Mouse (Mus musculus) heart, embryonic 11.5 days (tissue): Measurements from ENCODE around the gene Ss18l2. TPM values are rescaled to one million over a fixed set of nuclear protein-coding genes. Genes with fewer than 3 reads are reported as not detected.

Experiments used
- ATAC-seq: fragments of 200-750 bp; cut with Nextera tagmentation; replicated peaks from 2 replicates; pipeline ENCODE4 v1.8.0; 2017; ENCODE audit warnings: moderate library complexity; ENCODE audit not compliant: insufficient number of reproducible peaks, low FRiP score, low TSS enrichment
- H3K27ac ChIP-seq: fragments of 300-500 bp; sonication (generic); 2 replicates; pipeline ENCODE4 v1.5.1; 2014; ENCODE audit warnings: mild to moderate bottlenecking, low read depth, low read length
- H3K27me3 ChIP-seq: fragments of 300-500 bp; sonication (generic); 2 replicates; pipeline ENCODE4 v1.6.1; 2014; ENCODE audit warnings: mild to moderate bottlenecking, low read length, mixed read lengths; ENCODE audit not compliant: control insufficient read depth, insufficient read depth
- H3K36me3 ChIP-seq: fragments of 300-500 bp; sonication (generic); 2 replicates; pipeline ENCODE4 v1.6.1; 2014; ENCODE audit warnings: mild to moderate bottlenecking, low read length, moderate library complexity, mixed read lengths; ENCODE audit not compliant: control insufficient read depth, insufficient read depth
- H3K4me1 ChIP-seq: fragments of 300-500 bp; sonication (generic); 2 replicates; pipeline ENCODE4 v1.6.1; 2014; ENCODE audit warnings: low read length; ENCODE audit not compliant: control insufficient read depth, insufficient read depth
- H3K4me2 ChIP-seq: fragments of 300-500 bp; sonication (generic); 2 replicates; pipeline ENCODE4 v1.6.1; 2014; ENCODE audit warnings: mild to moderate bottlenecking, moderate library complexity
- H3K4me3 ChIP-seq: fragments of 300-500 bp; sonication (generic); 2 replicates; pipeline ENCODE4 v1.5.1; 2014; ENCODE audit warnings: low read depth, low read length
- H3K9ac ChIP-seq: fragments of 300-500 bp; sonication (generic); 2 replicates; pipeline ENCODE4 v1.6.1; 2014; ENCODE audit warnings: mild to moderate bottlenecking, low read depth, low read length, moderate library complexity
- H3K9me3 ChIP-seq: fragments of 300-500 bp; sonication (generic); replicated peaks from 2 replicates; pipeline ENCODE4 v1.6.1; 2016; ENCODE audit warnings: low read length; ENCODE audit not compliant: control insufficient read depth
- WGBS: fragments of 180-500 bp; shearing (Covaris S2); extraction: QIAGEN DNeasy Blood & Tissue Kit; methylation state at CpG from one replicate; pipeline ENCODE4 v1.1.7; 2014; ENCODE audit not compliant: insufficient replicate concordance; 5-methylcytosine and 5-hydroxymethylcytosine counted together
- polyA plus RNA-seq: library from polyadenylated mRNA; unstranded; fragments of >200 nt; fragmentation: Nextera tagmentation; extraction: Ambion mirVana; gene quantifications from 2 replicates; pipeline ENCODE4 v1.2.1, GENCODE M21; 2014

Ss18l2 gene
- polyA plus RNA-seq, 1 experiment from 2014 or later, result 153 TPM

DNA sequence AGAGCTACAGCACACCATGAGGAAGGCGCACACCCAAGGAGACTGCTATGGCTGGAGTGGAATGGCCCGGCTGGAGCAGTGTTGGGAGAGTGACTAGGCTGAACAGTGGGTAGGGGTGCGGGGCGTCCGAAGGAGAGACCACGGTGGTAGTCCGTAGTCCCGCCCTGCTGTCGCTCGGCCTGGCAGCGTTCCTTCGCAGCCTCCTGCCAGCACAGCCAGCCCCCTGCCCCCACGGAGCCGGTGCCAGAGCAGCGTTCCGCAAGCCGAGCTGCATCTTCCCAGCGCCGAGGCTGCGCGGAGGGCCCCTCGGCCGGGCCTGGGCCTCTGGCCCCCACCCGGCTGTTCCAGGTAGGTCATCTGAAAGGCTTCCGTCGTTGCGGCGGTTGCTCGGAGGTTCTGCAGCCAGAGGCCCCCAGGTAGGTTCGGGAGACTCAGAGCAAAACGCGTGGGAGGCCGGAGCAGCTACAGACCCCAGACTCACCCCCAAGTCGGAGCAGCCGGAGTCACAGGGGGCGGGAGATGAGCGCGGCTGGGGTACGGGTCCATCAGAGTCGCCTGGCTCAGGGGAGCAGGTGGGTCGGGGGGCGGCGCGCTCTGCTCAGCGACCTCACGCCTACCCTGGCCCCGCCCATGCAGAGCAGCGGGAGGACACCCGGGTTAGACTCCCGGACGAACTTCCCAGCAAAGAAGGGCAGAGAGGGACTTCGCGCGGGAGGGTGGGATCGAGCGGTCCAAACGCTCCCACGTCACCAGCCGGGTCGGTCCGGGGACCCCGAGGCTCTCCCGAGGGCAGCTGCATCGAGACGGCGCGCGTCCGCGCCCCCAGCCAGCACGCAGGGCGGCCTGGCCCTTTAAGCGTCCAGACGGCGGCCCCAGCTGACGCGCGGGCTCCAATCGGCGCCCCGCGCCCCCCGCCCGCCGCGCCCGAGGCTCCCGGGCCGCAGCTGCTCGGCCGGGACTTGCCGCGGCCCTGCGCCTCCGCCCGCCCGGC lies 49.3 kb downstream of the Ss18l2 start, which contains the start of gene Zfp651:
Zfp651 (plus strand) TSS at position 240 of the 991 bp plus-strand sequence.
- Histone ChIP-seq H3K27ac (peak within 1 kb of the TSS; percentile 93), H3K9me3 (no peaks in the 10 kb centered on the region), H3K4me2 (peak within 1 kb of the TSS; percentile 95), H3K4me3 (peak within 1 kb of the TSS; percentile 84), H3K9ac (peak within 1 kb of the TSS; percentile 92), H3K36me3 (peaks cover 23% of the 10 kb centered on the region), H3K27me3 (no peaks in the 10 kb centered on the region; the same call in 1 of the 2 replicates), H3K4me1 (peaks cover 30% of the 10 kb centered on the region)
- under 1% methylated on average over 87 of the region's 97 CpGs for WGBS
- ATAC-seq, result peak; percentile 61

DNA sequence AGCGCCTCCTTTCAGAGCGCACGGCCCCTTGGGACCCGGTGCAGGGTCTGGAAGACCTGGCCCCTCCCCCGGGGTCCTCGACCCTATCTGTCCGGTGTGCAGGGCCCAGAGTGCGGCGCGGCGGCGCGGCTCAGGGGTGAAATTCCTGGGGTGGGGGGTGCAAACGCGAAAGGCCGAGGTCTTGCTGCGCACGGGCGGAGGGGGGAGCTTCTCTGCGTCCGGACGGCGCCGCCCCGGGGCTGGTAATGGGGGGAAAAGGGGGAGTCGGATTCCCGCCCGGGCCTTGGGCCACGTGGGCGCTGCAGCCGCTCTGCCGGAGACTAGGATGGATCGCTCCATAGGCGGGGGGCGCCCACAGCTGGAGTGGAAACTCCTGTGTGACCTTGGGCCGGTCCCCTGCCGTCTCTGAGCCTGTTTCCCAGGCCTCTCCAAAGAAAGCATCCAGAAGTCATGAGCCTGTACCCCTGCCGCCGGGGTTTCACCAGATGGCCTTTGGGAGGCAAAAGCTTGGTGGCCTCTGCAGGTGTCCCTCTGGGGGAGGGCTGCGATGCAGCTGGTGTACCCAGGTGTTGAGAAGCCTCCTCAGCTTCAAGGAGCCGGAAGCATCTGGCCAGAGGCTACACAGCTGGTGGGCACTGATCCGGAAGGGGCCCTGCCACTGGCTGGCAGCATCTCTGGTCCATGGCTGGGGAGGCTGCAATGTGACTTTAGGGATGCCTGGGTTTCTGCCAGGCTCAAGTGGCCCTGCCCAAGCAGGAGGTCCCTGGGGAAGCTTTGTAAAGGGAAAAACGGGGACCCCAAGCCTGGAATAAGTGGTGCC lies 50.4 kb downstream of the Ss18l2 start:
- peak overlapping the region; percentile 92 for H3K9ac ChIP-seq
- peak overlapping the region; percentile 95 for H3K4me2 ChIP-seq
- H3K27me3 ChIP-seq, result no peaks in the 10 kb centered on the region; the same call in 1 of the 2 replicates
- H3K4me3 ChIP-seq, result peak overlapping the region; percentile 84
- peak; percentile 62 for ATAC-seq
- peaks cover 19% of the 10 kb centered on the region for H3K36me3 ChIP-seq
- peaks cover 30% of the 10 kb centered on the region for H3K4me1 ChIP-seq
- 2% methylated on average over 41 of the region's 43 CpGs for WGBS
- peak overlapping the region; percentile 93 for H3K27ac ChIP-seq
- no peaks in the 10 kb centered on the region for H3K9me3 ChIP-seq

DNA sequence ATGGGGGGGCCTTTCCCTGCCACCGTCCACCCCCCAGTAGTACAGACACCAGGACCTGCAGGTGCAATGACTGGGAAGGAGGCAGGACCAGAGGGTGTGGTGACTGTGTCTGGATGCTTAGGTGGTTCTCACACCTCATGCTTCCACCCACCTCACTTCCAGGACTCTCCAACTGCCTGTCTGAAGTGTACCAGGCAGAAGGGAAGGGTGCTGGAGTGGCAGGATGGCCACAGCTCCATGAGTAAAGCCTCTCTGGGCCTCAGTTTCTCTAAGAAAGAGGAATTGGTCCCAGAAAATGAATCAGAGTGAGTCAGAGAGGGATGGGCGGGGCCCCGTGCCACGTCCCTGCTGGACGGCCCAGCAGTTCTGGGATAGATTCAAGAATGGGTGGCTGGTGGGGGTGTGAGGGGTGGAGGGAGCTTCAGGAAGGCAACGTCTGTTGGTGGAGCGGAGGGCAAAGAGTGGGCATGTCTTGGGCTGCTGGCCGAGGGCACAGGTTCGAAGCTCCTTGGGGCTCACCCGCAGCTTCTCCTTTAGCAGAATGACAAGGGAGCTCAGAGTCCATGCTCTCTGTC lies 51.0 kb downstream of the Ss18l2 start:
- no peak overlapping the region for H3K9ac ChIP-seq
- no peak for ATAC-seq
- 72% methylated on average over 10 of the region's 10 CpGs for WGBS
- H3K27me3 ChIP-seq, result no peaks in the 10 kb centered on the region; the same call in 1 of the 2 replicates
- H3K36me3 ChIP-seq, result peaks cover 22% of the 10 kb centered on the region
- H3K4me3 ChIP-seq, result peak overlapping the region; percentile 84
- no peaks in the 10 kb centered on the region for H3K9me3 ChIP-seq
- H3K4me1 ChIP-seq, result peaks cover 30% of the 10 kb centered on the region
- H3K27ac ChIP-seq, result no peak overlapping the region
- H3K4me2 ChIP-seq, result peak overlapping the region; percentile 95

DNA sequence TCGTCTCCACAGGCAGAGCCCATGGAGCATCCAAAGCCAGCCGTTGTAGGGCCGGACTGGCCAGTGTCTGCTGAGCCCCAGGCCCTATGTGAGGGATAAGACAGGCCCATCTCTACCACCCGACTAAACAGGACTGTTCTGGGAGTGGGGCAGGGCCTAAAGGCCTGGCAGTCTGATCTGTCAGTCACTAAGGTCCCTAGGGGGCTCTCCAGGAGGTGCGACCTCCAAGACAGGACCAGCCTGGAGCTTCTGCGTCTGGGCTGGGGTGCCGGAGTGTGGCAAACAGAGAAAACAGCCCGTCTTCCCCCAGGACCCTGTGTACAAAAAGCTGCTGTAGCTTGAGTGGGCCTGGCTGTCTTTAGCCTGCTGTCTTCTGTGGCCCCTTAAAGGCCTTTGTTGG lies 51.7 kb downstream of the Ss18l2 start:
- Histone ChIP-seq H3K4me3 (no peak overlapping the region), H3K9ac (no peak overlapping the region), H3K27ac (no peak overlapping the region), H3K4me2 (no peak overlapping the region), H3K27me3 (no peaks in the 10 kb centered on the region; the same call in 1 of the 2 replicates), H3K9me3 (no peaks in the 10 kb centered on the region), H3K36me3 (peaks cover 24% of the 10 kb centered on the region), H3K4me1 (peaks cover 30% of the 10 kb centered on the region)
- ATAC-seq, result no peak
- WGBS, result 66% methylated on average over 8 of the region's 8 CpGs

DNA sequence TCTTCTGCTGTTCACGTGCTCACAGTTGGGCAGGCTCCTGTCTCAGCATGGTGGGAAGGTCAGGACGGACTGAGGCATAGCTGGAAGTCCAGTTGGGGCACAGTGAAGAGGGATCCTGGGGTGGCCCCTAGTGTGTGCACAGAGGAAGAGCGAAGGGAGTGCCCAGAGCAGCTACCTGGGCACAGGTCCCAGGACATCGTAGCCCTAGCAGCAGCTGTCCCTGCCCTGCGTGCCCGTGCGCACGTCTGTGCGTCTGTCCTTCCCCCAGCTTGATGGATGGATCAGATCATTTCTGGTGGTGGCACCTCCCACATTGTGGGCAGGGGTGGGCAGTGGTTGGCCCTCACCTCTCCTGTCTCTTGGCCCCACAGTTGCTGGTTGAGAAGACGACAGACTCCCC lies 52.1 kb downstream of the Ss18l2 start:
- WGBS, result 84% methylated on average over 10 of the region's 10 CpGs
- no peaks in the 10 kb centered on the region; the same call in 1 of the 2 replicates for H3K27me3 ChIP-seq
- no peak overlapping the region for H3K4me3 ChIP-seq
- ATAC-seq, result no peak
- H3K4me1 ChIP-seq, result peaks cover 30% of the 10 kb centered on the region
- H3K9me3 ChIP-seq, result no peaks in the 10 kb centered on the region
- H3K36me3 ChIP-seq, result peaks cover 24% of the 10 kb centered on the region
- no peak overlapping the region for H3K27ac ChIP-seq
- no peak overlapping the region for H3K4me2 ChIP-seq
- no peak overlapping the region for H3K9ac ChIP-seq

DNA sequence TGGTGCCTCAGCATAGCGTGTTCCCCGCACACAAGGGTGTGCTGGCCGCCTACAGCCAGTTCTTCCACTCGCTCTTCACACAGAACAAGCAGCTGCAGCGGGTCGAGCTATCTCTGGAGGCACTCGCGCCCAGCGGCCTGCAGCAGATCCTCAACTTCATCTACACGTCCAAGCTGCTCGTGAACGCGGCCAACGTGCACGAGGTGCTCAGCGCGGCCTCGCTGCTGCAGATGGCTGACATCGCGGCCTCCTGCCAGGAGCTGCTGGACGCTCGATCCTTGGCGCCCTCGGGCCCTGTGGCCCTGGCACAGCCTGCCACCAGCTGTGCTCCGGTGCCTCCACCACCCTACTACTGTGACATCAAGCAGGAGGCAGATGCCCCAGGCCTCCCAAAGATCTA lies 52.6 kb downstream of the Ss18l2 start:
- H3K4me3 ChIP-seq, result no peak overlapping the region
- no peak overlapping the region for H3K9ac ChIP-seq
- H3K36me3 ChIP-seq, result peaks cover 24% of the 10 kb centered on the region
- WGBS, result 85% methylated on average over 25 of the region's 25 CpGs
- H3K27ac ChIP-seq, result no peak overlapping the region
- no peak for ATAC-seq
- no peak overlapping the region for H3K4me2 ChIP-seq
- no peaks in the 10 kb centered on the region for H3K9me3 ChIP-seq
- no peaks in the 10 kb centered on the region; the same call in 1 of the 2 replicates for H3K27me3 ChIP-seq
- H3K4me1 ChIP-seq, result peaks cover 28% of the 10 kb centered on the region

Other genes starting within 250 kb of the Ss18l2 start
- gene Cck, start 214.6 kb upstream of the Ss18l2 start, polyA plus RNA-seq, result 3.4 TPM in 2 replicates
- not detected in 2 replicates for gene Lyzl4, start 68.2 kb upstream of the Ss18l2 start, polyA plus RNA-seq
- gene Vipr1, start 67.6 kb upstream of the Ss18l2 start, polyA plus RNA-seq, result 0.17 TPM in 1 of 2 replicates, not detected in the other
- gene Sec22c, start 4.8 kb upstream of the Ss18l2 start, polyA plus RNA-seq, result 4.3 and 4.8 TPM in 2 replicates
- gene Nktr, start 8.8 kb downstream of the Ss18l2 start, polyA plus RNA-seq, result 46.8 and 64.6 TPM in 2 replicates
- 7.1 and 7.8 TPM in 2 replicates for gene Zfp651, start 49.0 kb downstream of the Ss18l2 start, polyA plus RNA-seq
- gene Klhl40, start 67.3 kb downstream of the Ss18l2 start, polyA plus RNA-seq, result 0.59 and 0.84 TPM in 2 replicates
- gene Hhatl, start 82.2 kb downstream of the Ss18l2 start, polyA plus RNA-seq, result 3.6 and 4.8 TPM in 2 replicates
- gene Ccdc13, start 129.1 kb downstream of the Ss18l2 start, polyA plus RNA-seq, result 0.23 TPM in 1 of 2 replicates, not detected in the other
- gene Higd1a, start 148.0 kb downstream of the Ss18l2 start, polyA plus RNA-seq, result 241 and 243 TPM in 2 replicates
- 0.10 TPM in 1 of 2 replicates, not detected in the other for gene Ackr2, start 188.0 kb downstream of the Ss18l2 start, polyA plus RNA-seq
- gene Cyp8b1, start 206.0 kb downstream of the Ss18l2 start, polyA plus RNA-seq, result not detected in 2 replicates
- gene Fam198a, start 240.7 kb downstream of the Ss18l2 start, polyA plus RNA-seq, result 0.35 and 0.44 TPM in 2 replicates